Mouse (Mus musculus) G1E (cell line): ENCODE measurements around the gene Tmem132b. TPM values are rescaled to one million over a fixed set of nuclear protein-coding genes. Genes with fewer than 3 reads are reported as not detected.
A peak's percentile ranks its signal among the peaks of the same experiment; 100 is the strongest.

ENCODE experiments used
- ATAC-seq: 2 replicates; pipeline ENCODE4 v1.8.0; 2016; ENCODE audit warnings: mild to moderate bottlenecking; ENCODE audit not compliant: insufficient number of reproducible peaks, poor library complexity, low FRiP score, severe bottlenecking; ENCODE audit errors: extremely low read depth
- DNase-seq: peaks from one replicate; pipeline ENCODE4 v3.0.0; 2012; ENCODE audit warnings: low spot score
- H3K27me3 ChIP-seq: 2 replicates; pipeline ENCODE4 v1.6.1; 2012; ENCODE audit warnings: mild to moderate bottlenecking, low read length, inconsistent platforms; ENCODE audit not compliant: insufficient read depth
- H3K36me3 ChIP-seq: replicated peaks from 2 replicates; pipeline ENCODE3; 2012; ENCODE audit warnings: mild to moderate bottlenecking, inconsistent platforms
- H3K4me1 ChIP-seq: 2 replicates; pipeline ENCODE4 v1.6.1; 2012; ENCODE audit warnings: low read depth, low read length, inconsistent platforms, mixed read lengths; ENCODE audit not compliant: insufficient read depth
- H3K4me3 ChIP-seq: 2 replicates; pipeline ENCODE4 v1.5.1; 2012; ENCODE audit warnings: low read depth, mild to moderate bottlenecking, inconsistent platforms, low read length, moderate library complexity, mixed read lengths
- H3K9me3 ChIP-seq: replicated peaks from 2 replicates; pipeline ENCODE4 v1.6.1; 2012; ENCODE audit warnings: inconsistent platforms
- CTCF ChIP-seq: IDR thresholded peaks from 2 replicates; pipeline ENCODE4 v1.5.1; 2012; ENCODE audit warnings: low read depth, low read length, inconsistent platforms, mixed read lengths
- GATA1 ChIP-seq: IDR thresholded peaks from 2 replicates; pipeline ENCODE4 v1.6.1; 2012; ENCODE audit warnings: borderline replicate concordance, low read length, inconsistent platforms, mixed read lengths
- GATA2 ChIP-seq: IDR thresholded peaks from 2 replicates; pipeline ENCODE4 v1.6.1; 2012; ENCODE audit warnings: low read depth, low read length, inconsistent platforms, borderline replicate concordance
- POLR2AphosphoS5 ChIP-seq: IDR thresholded peaks from 2 replicates; pipeline ENCODE4 v1.6.1; 2012; ENCODE audit warnings: low read depth, low read length, inconsistent platforms; ENCODE audit not compliant: insufficient replicate concordance
- TAL1 ChIP-seq: conservative IDR thresholded peaks from 2 replicates; pipeline ENCODE4 v1.6.1; 2012; ENCODE audit warnings: low read depth, low read length, inconsistent platforms, mixed read lengths
- polyA plus RNA-seq: library from polyadenylated mRNA; stranded (reverse); fragments of >175 nt; gene quantifications from 2 replicates; pipeline ENCODE4 v1.2.3, GENCODE M21; 2012
- total RNA-seq, 2 experiments: library from RNA; stranded (forward) in 1 of 2; stranded (reverse) in 1 of 2; fragments of 200-1000 nt in 1 of 2; fragments of >200 nt in 1 of 2; fragmentation: Nextera tagmentation in 1 of 2; gene quantifications; 2 replicates each; pipeline ENCODE4 v1.2.3; 2014 to 2017

Gene Tmem132b
- total and polyA plus RNA-seq, 3 experiments = 0.11 TPM; not detected in 2

- Histone ChIP-seq H3K9me3 (peaks cover 7% of the 10 kb centered on the region), H3K4me3 (no peak overlapping the region), H3K4me1 (0 out of 2 replicates have a peak, but pooled peaks cover 2% of the 10 kb centered on the region), H3K36me3 (peaks cover 9% of the 10 kb centered on the region), H3K27me3 (no peaks in the 10 kb centered on the region)
- TF ChIP-seq GATA1 = no peak
- TF ChIP-seq CTCF = no peak
- no peak for TF ChIP-seq TAL1
- no peak for TF ChIP-seq POLR2AphosphoS5
- TF ChIP-seq GATA2 = no peak
- ATAC-seq = no peak
- no peak for DNase-seq
Measured at GRCm38 (mm10) chr5:125523361-125523760, 8.2 kb upstream of the Tmem132b start.

- Histone ChIP-seq H3K27me3 (no peaks in the 10 kb centered on the region), H3K4me3 (no peak overlapping the region), H3K9me3 (peaks cover 7% of the 10 kb centered on the region), H3K36me3 (peaks cover 3% of the 10 kb centered on the region), H3K4me1 (0 out of 2 replicates have a peak, but pooled peaks cover 2% of the 10 kb centered on the region)
- ATAC-seq (no peak), DNase-seq (no peak)
- TF ChIP-seq GATA1 (no peak), POLR2AphosphoS5 (no peak), CTCF (no peak)
Measured at GRCm38 (mm10) chr5:125525516-125525915, 6.1 kb upstream of the Tmem132b start.

- no peak for ATAC-seq
- 0 out of 2 replicates have a peak, but pooled peaks cover 2% of the 10 kb centered on the region for H3K4me1 ChIP-seq
- H3K4me3 ChIP-seq = no peak overlapping the region
- DNase-seq = no peak
- H3K27me3 ChIP-seq = no peaks in the 10 kb centered on the region
- peaks cover 3% of the 10 kb centered on the region for H3K36me3 ChIP-seq
- peaks cover 9% of the 10 kb centered on the region for H3K9me3 ChIP-seq
- TF ChIP-seq GATA2 = no peak
- peak; percentile 30; the same call in 1 of the 2 replicates for TF ChIP-seq CTCF
Measured at GRCm38 (mm10) chr5:125526464-125526863, 5.1 kb upstream of the Tmem132b start.

- peak; percentile 46; the same call in 1 of the 2 replicates for ATAC-seq
- no peak for DNase-seq
- Histone ChIP-seq H3K36me3 (no peaks in the 10 kb centered on the region), H3K4me3 (no peak overlapping the region), H3K9me3 (peaks cover 34% of the 10 kb centered on the region), H3K4me1 (no peaks in the 10 kb centered on the region), H3K27me3 (no peaks in the 10 kb centered on the region)
- TF ChIP-seq GATA2 (no peak), POLR2AphosphoS5 (no peak), CTCF (peak; percentile 87)
Measured at GRCm38 (mm10) chr5:125529109-125529508, 2.5 kb upstream of the Tmem132b start.

- Histone ChIP-seq H3K4me1 (no peaks in the 10 kb centered on the region), H3K9me3 (peaks cover 41% of the 10 kb centered on the region), H3K36me3 (no peaks in the 10 kb centered on the region), H3K27me3 (no peaks in the 10 kb centered on the region), H3K4me3 (no peak overlapping the region)
- ATAC-seq = no peak
- TF ChIP-seq GATA2 (no peak), TAL1 (no peak), GATA1 (no peak), POLR2AphosphoS5 (no peak)
- DNase-seq = no peak
Measured at GRCm38 (mm10) chr5:125532191-125532544, 594 bp downstream of the Tmem132b start.

GRCm38 (mm10) chr5:125532545-125533224, 1.1 kb downstream of the Tmem132b start:
- Histone ChIP-seq H3K9me3 (peaks cover 41% of the 10 kb centered on the region), H3K4me1 (no peaks in the 10 kb centered on the region), H3K27me3 (no peaks in the 10 kb centered on the region), H3K4me3 (no peak overlapping the region; the same call in 1 of the 2 replicates), H3K36me3 (no peaks in the 10 kb centered on the region)
- TF ChIP-seq GATA2 = no peak
- TF ChIP-seq GATA1 = no peak
- no peak for TF ChIP-seq CTCF
- TF ChIP-seq POLR2AphosphoS5 = no peak
- TF ChIP-seq TAL1 = no peak
- ATAC-seq = no peak
- DNase-seq = no peak

GRCm38 (mm10) chr5:125533225-125533900, 1.8 kb downstream of the Tmem132b start:
- H3K4me1 ChIP-seq = no peaks in the 10 kb centered on the region
- H3K36me3 ChIP-seq = no peaks in the 10 kb centered on the region
- no peak overlapping the region; the same call in 1 of the 2 replicates for H3K4me3 ChIP-seq
- no peak for ATAC-seq
- peaks cover 41% of the 10 kb centered on the region for H3K9me3 ChIP-seq
- H3K27me3 ChIP-seq = no peaks in the 10 kb centered on the region
- TF ChIP-seq CTCF (no peak), TAL1 (no peak), GATA2 (no peak), POLR2AphosphoS5 (no peak), GATA1 (no peak)
- no peak for DNase-seq
